In genomic region chr10:93950991-93951390, GRCm38 (mm10) we compare ENCODE assay signal across 21 mouse cellular contexts.
"Had no signal": no experiment of that assay in that cellular context is flagged by ENCODE, and none has a peak within 500 bp of the region (broad histone marks: within the 10 kb centered on the region; RNA-seq: fewer than 3 reads in every experiment).

No protein-coding gene starts in this region.

- H3K4me1 ChIP-seq: midbrain, embryonic 12.5 days had no signal

- H3K4me2 ChIP-seq: kidney, embryonic 15.5 days; limb, embryonic 12.5 days; limb, embryonic 15.5 days; liver, embryonic 11.5 days; midbrain, embryonic 12.5 days had no signal

- ATAC-seq: inflammation-experienced regulatory T-cells, adult 6 months; intestine, postnatal 0 days; liver, postnatal 0 days; midbrain, embryonic 16.5 days had no signal

- H3K4me3 ChIP-seq: kidney, embryonic 15.5 days; limb, embryonic 12.5 days; limb, embryonic 15.5 days; midbrain, embryonic 12.5 days had no signal

- DNase-seq: kidney, adult 2 months; kidney, postnatal 10 days; kidney, postnatal 36 days; left cerebral cortex, postnatal 4 days; liver, postnatal 0 days; right cerebral cortex, adult 18-20 months; right cerebral cortex, postnatal 14 days; right cerebral cortex, postnatal 4 days; thymus, adult 2 months; thymus, postnatal 14 days; thymus, postnatal 4 days had no signal

- H3K9ac ChIP-seq: kidney, embryonic 15.5 days; limb, embryonic 12.5 days; limb, embryonic 15.5 days; liver, embryonic 14.5 days; liver, postnatal 0 days; midbrain, embryonic 12.5 days had no signal

- H3K27ac ChIP-seq: kidney, embryonic 15.5 days; limb, embryonic 12.5 days; limb, embryonic 15.5 days; liver, embryonic 14.5 days; midbrain, embryonic 12.5 days; stomach, postnatal 0 days had no signal

- H3K36me3 ChIP-seq: kidney, embryonic 15.5 days; limb, embryonic 12.5 days; limb, embryonic 15.5 days; midbrain, embryonic 12.5 days had no signal

- H3K27me3 ChIP-seq: kidney, embryonic 15.5 days; limb, embryonic 12.5 days; limb, embryonic 15.5 days; midbrain, embryonic 12.5 days had no signal

- H3K9me3 ChIP-seq: kidney, embryonic 15.5 days; limb, embryonic 12.5 days; limb, embryonic 15.5 days; midbrain, embryonic 12.5 days had no signal
